Mouse (Mus musculus): ENCODE measurements at regions not wholly inside any gene's neighbourhood (a gene's known extent, or its start where the extent isn't known, plus 50 kb on each side); places are given as distances from the start of the nearest gene placed in this dataset.

DNA sequence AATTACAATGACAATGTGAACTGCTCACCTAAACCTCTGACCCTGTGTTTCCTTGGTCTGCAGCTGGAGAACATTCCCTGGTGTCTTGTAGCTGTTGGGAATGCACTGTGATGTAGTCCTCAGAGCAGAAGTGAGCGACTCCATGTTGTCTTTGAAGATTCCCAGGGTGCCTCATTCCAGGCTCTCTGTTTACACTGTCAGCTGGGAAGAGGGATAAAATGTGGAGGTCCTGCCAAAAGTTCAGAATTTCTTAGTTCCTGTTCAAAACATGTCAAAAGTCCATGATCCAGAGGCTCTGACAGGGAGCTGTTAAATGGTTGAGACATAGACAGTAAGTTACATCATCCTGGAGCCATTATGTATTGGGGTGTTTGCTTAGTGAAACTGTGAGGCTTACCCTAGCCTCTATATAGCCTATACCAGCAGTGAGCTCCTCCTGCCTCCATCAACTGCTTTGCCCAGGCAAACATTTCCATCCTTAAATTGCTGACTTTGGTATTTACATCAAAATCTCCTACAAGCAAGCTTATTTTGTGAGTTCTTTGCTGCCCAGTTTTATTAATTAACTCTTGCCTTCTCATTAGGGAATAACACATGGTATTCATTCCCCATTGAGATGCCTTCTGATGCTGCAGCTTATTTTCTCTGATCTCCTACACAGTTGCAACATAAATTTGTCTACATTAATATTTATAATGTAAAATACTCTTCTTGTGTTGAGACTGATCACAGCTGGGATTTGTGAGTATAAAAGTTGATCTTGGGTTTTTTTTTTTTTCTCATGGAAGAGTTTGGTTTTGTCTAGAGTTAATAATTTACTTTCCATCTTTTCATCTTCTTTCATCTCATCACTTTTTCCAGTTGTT is 1170.2 kb downstream of the Sorcs3 start:
- intact Hi-C loops (cut with DNase I) = no loop called here
- no peak for DNase-seq

DNA sequence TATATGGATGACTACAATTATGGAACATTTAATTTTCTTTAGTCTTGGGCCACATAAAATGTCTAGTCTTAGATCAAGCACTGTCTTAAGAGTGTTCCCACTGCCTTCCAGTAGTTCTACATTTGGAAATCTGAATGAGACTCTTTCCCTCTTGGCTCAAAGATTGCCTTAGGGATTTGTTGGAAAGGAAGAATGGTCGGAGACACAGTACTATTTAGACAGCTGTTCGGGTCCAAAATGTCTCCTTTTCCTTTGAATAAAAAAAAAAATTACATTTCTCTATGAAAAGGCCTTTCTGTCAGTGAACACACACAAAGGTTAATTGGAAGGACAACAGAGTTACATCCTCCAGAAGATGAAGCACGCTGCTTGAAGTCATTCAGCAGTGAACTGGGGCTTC is 1173.8 kb downstream of the Sorcs3 start:
- DNase-seq = no peak
- intact Hi-C loops (cut with DNase I) = no loop called here

DNA sequence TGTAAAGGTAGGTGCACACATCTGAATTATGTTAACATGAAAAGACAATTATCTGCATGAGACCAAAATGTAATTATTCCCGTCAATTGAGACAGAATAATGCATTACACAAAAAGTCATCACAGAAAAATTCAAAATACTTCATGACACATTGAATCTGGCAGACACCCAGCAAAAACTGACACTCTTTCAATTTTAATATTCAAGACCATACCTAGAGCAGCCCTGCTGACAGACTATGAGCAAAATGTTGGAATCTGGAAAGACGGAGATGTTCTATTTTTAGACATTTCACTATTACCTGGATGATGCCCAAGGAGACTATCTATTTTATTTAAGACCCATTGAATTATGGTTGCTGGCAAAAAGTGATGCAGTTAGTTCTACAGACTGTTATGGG is 1190.4 kb downstream of the Sorcs3 start:
- DNase-seq = no peak
- intact Hi-C loops (cut with DNase I) = no loop called here

DNA sequence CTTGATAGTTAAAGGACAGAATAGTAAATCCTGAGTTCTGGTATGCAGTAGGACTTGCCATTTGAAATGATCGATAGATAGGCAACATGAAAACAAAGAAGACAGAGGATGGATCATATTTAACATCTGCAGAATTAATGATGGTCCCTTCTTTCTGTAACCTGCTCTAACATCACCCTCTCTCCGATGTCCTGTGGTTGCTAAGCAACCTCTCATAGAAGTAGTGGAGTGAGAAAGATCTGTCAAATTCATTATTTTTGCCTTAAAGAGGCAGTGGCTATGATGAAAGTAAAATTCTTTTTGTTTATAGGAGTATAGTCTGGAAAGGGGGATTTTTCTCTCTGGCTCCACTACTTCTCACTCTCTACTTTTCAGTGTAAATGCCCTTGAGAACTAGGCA is 1209.5 kb downstream of the Sorcs3 start:
- no peak for DNase-seq
- intact Hi-C loops (cut with DNase I) = no loop called here

DNA sequence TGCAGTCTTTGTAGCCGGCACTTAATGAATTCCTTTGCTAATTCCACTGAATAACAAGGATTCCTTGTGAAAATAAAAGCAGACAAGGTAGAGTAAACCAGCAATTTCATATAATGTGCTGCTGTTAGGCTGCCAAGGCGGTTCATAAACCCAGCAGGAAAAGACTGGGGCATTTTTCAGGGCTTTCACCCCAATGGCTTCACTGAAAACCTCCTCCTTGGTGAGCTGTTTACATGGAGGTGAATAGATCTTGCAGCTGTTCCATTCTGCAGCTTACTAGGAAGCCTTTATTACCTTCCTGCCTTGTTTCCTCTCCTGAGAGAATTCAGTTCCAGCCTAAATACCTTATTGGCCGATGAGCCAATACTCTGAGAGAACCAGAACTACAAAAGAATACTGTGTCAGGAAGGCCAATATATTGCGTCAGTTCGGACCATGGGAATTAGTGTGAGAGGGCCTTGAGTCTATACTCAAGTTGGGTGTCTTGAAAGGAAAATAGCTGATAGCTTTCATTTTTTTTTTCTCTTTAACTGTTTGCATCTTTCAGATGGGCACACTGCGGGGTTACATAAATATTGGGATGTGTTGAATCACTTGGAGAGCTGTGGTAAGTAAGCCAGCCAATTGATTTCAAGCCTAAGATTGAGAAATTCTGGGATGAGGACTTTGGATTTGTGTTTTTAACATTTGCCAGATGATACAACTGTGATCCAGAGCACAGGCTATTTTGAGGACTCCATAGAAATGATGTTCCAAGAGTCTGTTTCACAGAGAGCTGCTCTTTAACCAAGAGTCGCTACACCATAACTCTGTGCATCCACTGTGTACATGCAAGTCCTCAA is 1217.5 kb downstream of the Sorcs3 start:
- intact Hi-C loops (cut with DNase I) = no loop called here
- DNase-seq = no peak
